Mouse (Mus musculus) adrenal gland, adult (tissue): Measurements from ENCODE around the gene Olfr1475.
"Not testable (repeated sequence)": the region's sequence is repeated elsewhere in the genome, so short reads cannot be mapped to it uniquely, and the experiment has no call there.

ENCODE experiments used
- DNase-seq, 2 experiments: peaks; one replicate each; pipeline ENCODE4 v3.0.0; 2022 to 2023; ENCODE audit warnings: low spot score in 1 of 2; ENCODE audit not compliant: inconsistent age in 2 of 2

Gene Olfr1475

GRCm38 (mm10) chr19:13480096-13480495 is at the start of gene Olfr1475:
TSS of gene Olfr1475 (minus strand) at chr19:13480196.
- DNase-seq = no peak

- DNase-seq = no peak
Measured at GRCm38 (mm10) chr19:13527613-13528012, 47.6 kb upstream of the Olfr1475 start, which contains the start of gene Olfr1480. TSS of gene Olfr1480 (plus strand) at chr19:13527913.

- DNase-seq = no peak
Measured at GRCm38 (mm10) chr19:13500246-13500645, 20.2 kb upstream of the Olfr1475 start, which contains the start of gene Olfr1477. TSS of gene Olfr1477 (plus strand) at chr19:13500546.

- DNase-seq = not testable (repeated sequence)
Measured at GRCm38 (mm10) chr19:13469265-13469664, 10.7 kb downstream of the Olfr1475 start, which contains the start of gene Olfr1474. TSS of gene Olfr1474 (plus strand) at chr19:13469565.

GRCm38 (mm10) chr19:13455986-13456385 is 24.0 kb downstream of the Olfr1475 start, which contains the start of gene Olfr1472:
TSS of gene Olfr1472 (minus strand) at chr19:13456086.
- no peak for DNase-seq

- not testable (repeated sequence) for DNase-seq
Measured at GRCm38 (mm10) chr19:13443109-13443508, 36.9 kb downstream of the Olfr1475 start, which contains the start of gene Olfr1471. TSS of gene Olfr1471 (plus strand) at chr19:13443409.
